Mouse (Mus musculus): ENCODE measurements around the gene Abhd17c.

- TF ChIP-seq CTCF (IDR thresholded peaks at IDR 0.05; ENCODE audit: control insufficient read depth, insufficient read depth, insufficient replicate concordance, low read depth, low read length) = no peak
- no peak for TF ChIP-seq POLR2A (IDR thresholded peaks at IDR 0.05; ENCODE audit: control insufficient read depth, low read depth, low read length)
These were observed 7.7 kb upstream of the Abhd17c start for GRCm38 (mm10) chr7:84159414-84159813.
